Mouse (Mus musculus) G1E-ER4 (cell line): Measurements from ENCODE around the gene 9230112D13Rik. TPM values are rescaled to one million over a fixed set of nuclear protein-coding genes. Genes with fewer than 3 reads are reported as not detected.

ENCODE experiments used
- GATA1 ChIP-seq: IDR thresholded peaks from one replicate; pipeline ENCODE4 v1.8.0; 2012; ENCODE audit warnings: low read length, inconsistent platforms
- polyA plus RNA-seq: library from polyadenylated mRNA; stranded (reverse); fragments of >175 nt; gene quantifications from 2 replicates; pipeline ENCODE4 v1.2.3, GENCODE M21; 2012

Gene 9230112D13Rik
- not detected in 2 replicates for polyA plus RNA-seq

GRCm38 (mm10) chr14:34522701-34523100, at the start of gene 9230112D13Rik:
TSS of gene 9230112D13Rik (minus strand) at chr14:34522801.
- TF ChIP-seq GATA1 = no peak

GRCm38 (mm10) chr14:34571610-34572387, 49.2 kb upstream of the 9230112D13Rik start:
- TF ChIP-seq GATA1 = no peak

- TF ChIP-seq GATA1 = no peak
These were observed 48.3 kb upstream of the 9230112D13Rik start for GRCm38 (mm10) chr14:34570903-34571302.

GRCm38 (mm10) chr14:34570294-34570693, 47.7 kb upstream of the 9230112D13Rik start:
- no peak for TF ChIP-seq GATA1

GRCm38 (mm10) chr14:34569534-34570194, 47.1 kb upstream of the 9230112D13Rik start:
- no peak for TF ChIP-seq GATA1

- no peak for TF ChIP-seq GATA1
These were observed 46.0 kb upstream of the 9230112D13Rik start for GRCm38 (mm10) chr14:34568626-34569025.

GRCm38 (mm10) chr14:34567697-34568096, 45.1 kb upstream of the 9230112D13Rik start:
- TF ChIP-seq GATA1 = no peak

GRCm38 (mm10) chr14:34566530-34566929, 43.9 kb upstream of the 9230112D13Rik start:
- no peak for TF ChIP-seq GATA1

GRCm38 (mm10) chr14:34565711-34566110, 43.1 kb upstream of the 9230112D13Rik start:
- TF ChIP-seq GATA1 = no peak

- no peak for TF ChIP-seq GATA1
These were observed 42.0 kb upstream of the 9230112D13Rik start for GRCm38 (mm10) chr14:34564646-34565045.

- TF ChIP-seq GATA1 = no peak
These were observed 39.8 kb upstream of the 9230112D13Rik start for GRCm38 (mm10) chr14:34562393-34562792.

- TF ChIP-seq GATA1 = no peak
These were observed 39.0 kb upstream of the 9230112D13Rik start for GRCm38 (mm10) chr14:34561647-34562046.

- no peak for TF ChIP-seq GATA1
These were observed 36.3 kb upstream of the 9230112D13Rik start for GRCm38 (mm10) chr14:34558947-34559346.

- TF ChIP-seq GATA1 = no peak
These were observed 32.6 kb upstream of the 9230112D13Rik start for GRCm38 (mm10) chr14:34555211-34555610.

- no peak for TF ChIP-seq GATA1
These were observed 31.4 kb upstream of the 9230112D13Rik start for GRCm38 (mm10) chr14:34554047-34554446.

GRCm38 (mm10) chr14:34553470-34553869, 30.9 kb upstream of the 9230112D13Rik start:
- no peak for TF ChIP-seq GATA1

GRCm38 (mm10) chr14:34552226-34552625, 29.6 kb upstream of the 9230112D13Rik start:
- no peak for TF ChIP-seq GATA1
